Mouse (Mus musculus) mesoderm, embryonic 11.5 days (tissue): Measurements from ENCODE around the gene Wdr45.
"Not testable (repeated sequence)": the region's sequence is repeated elsewhere in the genome, so short reads cannot be mapped to it uniquely, and the experiment has no call there.

Source experiments
- DNase-seq: peaks from one replicate; pipeline ENCODE4 v3.0.0-alpha.2; 2012; ENCODE audit warnings: low read depth, low spot score

The Wdr45 gene

GRCm38 (mm10) chrX:7714135-7714899 is at the start of gene Wdr45:
TSS of gene Wdr45 (plus strand) at chrX:7714333.
- DNase-seq = peak; percentile 94

- DNase-seq = no peak
Observed at GRCm38 (mm10) chrX:7664791-7665190, 49.3 kb upstream of the Wdr45 start.

- no peak for DNase-seq
Observed at GRCm38 (mm10) chrX:7665739-7666502, 48.2 kb upstream of the Wdr45 start.

GRCm38 (mm10) chrX:7670390-7670881 is 43.7 kb upstream of the Wdr45 start:
- DNase-seq = peak; percentile 56

GRCm38 (mm10) chrX:7670921-7671623 is 43.1 kb upstream of the Wdr45 start, which contains the start of gene Plp2:
TSS of gene Plp2 (minus strand) at chrX:7671390.
- no peak for DNase-seq

GRCm38 (mm10) chrX:7672739-7673138 is 41.4 kb upstream of the Wdr45 start:
- no peak for DNase-seq

- DNase-seq = peak; percentile 6
Observed at GRCm38 (mm10) chrX:7673578-7674281, 40.4 kb upstream of the Wdr45 start.

GRCm38 (mm10) chrX:7674284-7675000 is 39.7 kb upstream of the Wdr45 start:
- peak; percentile 4 for DNase-seq

- no peak for DNase-seq
Observed at GRCm38 (mm10) chrX:7675001-7675380, 39.1 kb upstream of the Wdr45 start.

GRCm38 (mm10) chrX:7678986-7679385 is 35.1 kb upstream of the Wdr45 start:
- DNase-seq = no peak

GRCm38 (mm10) chrX:7679405-7680056 is 34.6 kb upstream of the Wdr45 start:
- DNase-seq = peak; percentile 93

GRCm38 (mm10) chrX:7680057-7680412 is 34.1 kb upstream of the Wdr45 start:
- DNase-seq = no peak

GRCm38 (mm10) chrX:7680864-7681263 is 33.3 kb upstream of the Wdr45 start, which contains the start of gene Magix:
TSS of gene Magix (minus strand) at chrX:7681251.
- no peak for DNase-seq

- DNase-seq = no peak
Observed at GRCm38 (mm10) chrX:7688321-7688720, 25.8 kb upstream of the Wdr45 start.

GRCm38 (mm10) chrX:7690486-7690885 is 23.6 kb upstream of the Wdr45 start:
- no peak for DNase-seq

GRCm38 (mm10) chrX:7692862-7693261 is 21.3 kb upstream of the Wdr45 start:
- DNase-seq = peak; percentile 33

GRCm38 (mm10) chrX:7696520-7696919 is 17.6 kb upstream of the Wdr45 start:
- no peak for DNase-seq

- peak; percentile 92 for DNase-seq
Observed at GRCm38 (mm10) chrX:7696954-7697381, 17.2 kb upstream of the Wdr45 start, which contains the start of gene Gpkow. TSS of gene Gpkow (plus strand) at chrX:7697131.

- not testable (repeated sequence) for DNase-seq
Observed at GRCm38 (mm10) chrX:7713764-7714134, 384 bp upstream of the Wdr45 start.

GRCm38 (mm10) chrX:7716058-7716457 is 1.9 kb downstream of the Wdr45 start:
- not testable (repeated sequence) for DNase-seq
